Mouse (Mus musculus) heart, adult 2 months (tissue): ENCODE measurements at regions not wholly inside any gene's neighbourhood (a gene's known extent, or its start where the extent isn't known, plus 50 kb on each side); places are given as distances from the start of the nearest gene placed in this dataset.

Experiments
- CTCF ChIP-seq: fragments of 200-600 bp; IDR thresholded peaks from 2 replicates; pipeline ENCODE4 v1.8.1; 2022; ENCODE audit warnings: antibody characterized with exemption, mild to moderate bottlenecking, moderate library complexity
- POLR2A ChIP-seq: fragments of 200-500 bp; IDR thresholded peaks from 2 replicates; pipeline ENCODE4 v1.6.1; 2011; ENCODE audit warnings: mild to moderate bottlenecking, low read depth, low read length, control low read depth; ENCODE audit not compliant: insufficient read depth

- TF ChIP-seq CTCF = no peak
- TF ChIP-seq POLR2A = no peak
These were observed 139.6 kb upstream of the Mdm1 start for GRCm38 (mm10) chr10:118001971-118002370.
